Mouse (Mus musculus) urinary bladder, postnatal 10 days (tissue): ENCODE results near the gene Dvl1.

Source experiments
- DNase-seq: peaks from one replicate; pipeline ENCODE4 v3.0.0; 2022; ENCODE audit warnings: low spot score

Gene Dvl1

DNA sequence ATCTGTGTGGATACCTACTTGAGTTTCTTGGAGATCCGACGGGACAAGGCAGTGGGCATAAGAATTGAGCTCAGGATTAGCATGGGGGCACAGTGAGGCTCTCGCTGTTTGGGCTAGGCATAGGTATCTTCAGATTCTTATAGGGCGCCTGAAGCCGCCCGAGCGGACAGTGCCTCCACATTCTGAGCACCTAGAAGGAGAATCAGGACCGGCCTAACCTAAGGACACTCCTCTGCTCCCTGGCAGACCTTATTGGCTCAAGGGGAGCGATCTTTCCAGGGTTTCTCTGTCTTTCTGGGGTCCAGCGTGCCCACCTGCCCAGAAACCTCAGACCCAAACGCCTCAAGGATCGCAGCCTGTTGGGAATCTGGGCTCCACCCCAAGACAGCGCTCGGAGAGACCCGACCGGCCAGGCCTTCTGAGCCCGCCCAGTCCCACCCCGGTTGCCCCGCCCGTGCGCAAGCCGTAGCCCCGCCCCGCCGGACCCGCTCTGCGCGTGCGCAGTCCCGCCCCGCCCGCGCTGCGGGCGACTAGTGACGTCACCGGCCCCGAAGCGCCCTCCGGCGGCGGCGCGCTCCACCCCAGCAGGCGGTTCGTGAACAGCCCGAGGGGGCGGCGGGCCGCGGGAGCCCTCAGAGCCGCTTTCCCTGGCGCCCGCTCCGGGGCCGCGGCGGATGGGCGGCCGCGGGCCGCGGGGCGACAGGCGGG, at the start of gene Dvl1:
Gene Dvl1, plus strand, starts transcription at position 532 of the 708 bp plus-strand sequence.
- peak; percentile 92 for DNase-seq

DNA sequence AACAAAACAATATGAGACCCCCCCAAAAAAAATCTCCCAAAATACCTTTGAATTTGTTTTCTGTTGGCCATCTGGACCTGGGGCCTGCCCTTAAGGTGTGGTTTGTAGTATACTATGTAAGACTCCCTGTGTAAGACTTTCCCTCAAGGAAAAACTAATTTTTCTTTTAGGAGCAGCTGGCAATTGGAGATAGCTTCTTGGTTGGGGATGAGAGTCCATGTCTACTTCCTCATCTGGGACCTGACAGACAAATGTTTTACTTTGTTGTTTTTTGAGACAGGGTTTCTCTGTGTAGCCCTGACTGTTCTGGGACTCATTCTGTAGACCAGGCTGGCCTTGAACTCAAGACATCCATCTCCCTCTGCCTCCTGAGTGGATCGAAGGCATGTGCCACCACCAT, 45.1 kb upstream of the Dvl1 start:
- no peak for DNase-seq

DNA sequence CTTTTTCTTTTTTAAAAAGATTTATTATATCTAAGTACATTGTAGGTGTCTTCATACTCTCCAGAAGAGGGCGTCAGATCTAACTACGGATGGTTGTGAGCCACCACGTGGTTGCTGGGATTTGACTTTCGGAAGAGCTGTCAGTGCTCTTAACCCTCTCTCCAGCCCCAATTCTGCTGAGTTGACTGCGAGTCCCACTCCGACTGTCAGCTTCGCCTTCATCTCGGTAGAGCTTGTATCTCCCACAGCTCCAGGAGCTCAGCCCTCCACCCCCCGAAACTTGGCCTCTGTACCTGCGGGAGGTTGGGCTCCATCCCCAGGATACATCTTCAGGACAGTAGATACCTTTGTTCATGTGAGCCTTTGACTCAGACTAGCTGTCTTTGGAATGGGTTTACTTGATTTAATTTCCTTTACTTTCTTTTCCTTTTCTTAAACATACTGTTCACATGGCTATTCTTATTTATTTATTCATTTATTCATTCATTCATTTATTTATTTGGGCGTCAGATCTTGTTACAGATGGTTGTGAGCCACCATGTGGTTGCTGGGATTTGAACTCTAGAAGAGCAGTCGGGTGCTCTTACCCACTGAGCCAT, 44.4 kb upstream of the Dvl1 start, which contains the start of gene Mrpl20:
Gene Mrpl20, plus strand, starts transcription at position 138 of the 599 bp plus-strand sequence.
- DNase-seq = no peak

DNA sequence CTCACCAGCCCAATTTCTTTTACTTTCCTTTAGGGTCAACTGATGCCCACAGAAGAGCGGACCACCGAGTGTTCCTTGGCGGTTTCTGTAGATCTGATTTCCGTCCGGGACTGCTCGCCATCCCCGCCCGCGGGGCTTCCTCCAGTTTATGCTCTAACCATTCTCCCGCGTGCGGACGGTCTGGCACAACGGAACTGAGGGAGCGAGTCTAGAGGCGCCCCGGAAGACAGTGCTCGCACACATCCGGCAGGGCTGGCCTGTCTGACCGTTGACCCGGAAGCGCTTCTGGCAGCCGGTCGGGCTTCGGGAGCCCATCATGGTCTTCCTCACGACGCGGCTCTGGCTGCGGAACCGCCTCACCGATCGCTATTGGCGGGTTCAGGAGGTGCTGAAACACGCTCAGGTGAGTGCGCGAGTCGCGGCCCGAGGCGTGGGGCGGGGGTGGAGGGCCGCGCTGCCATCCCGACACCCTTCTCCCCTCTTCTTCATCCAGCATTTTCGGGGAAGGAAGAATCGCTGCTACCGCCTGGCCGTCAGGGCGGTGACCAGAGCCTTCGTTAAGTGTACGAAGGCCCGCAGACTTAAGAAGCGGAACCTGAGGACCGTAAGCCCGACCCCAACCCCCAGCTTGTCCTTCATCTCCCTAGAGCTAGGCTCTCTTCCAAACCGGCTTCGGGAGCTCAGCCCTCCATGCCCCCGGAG, 43.7 kb upstream of the Dvl1 start:
- peak; percentile 91 for DNase-seq

DNA sequence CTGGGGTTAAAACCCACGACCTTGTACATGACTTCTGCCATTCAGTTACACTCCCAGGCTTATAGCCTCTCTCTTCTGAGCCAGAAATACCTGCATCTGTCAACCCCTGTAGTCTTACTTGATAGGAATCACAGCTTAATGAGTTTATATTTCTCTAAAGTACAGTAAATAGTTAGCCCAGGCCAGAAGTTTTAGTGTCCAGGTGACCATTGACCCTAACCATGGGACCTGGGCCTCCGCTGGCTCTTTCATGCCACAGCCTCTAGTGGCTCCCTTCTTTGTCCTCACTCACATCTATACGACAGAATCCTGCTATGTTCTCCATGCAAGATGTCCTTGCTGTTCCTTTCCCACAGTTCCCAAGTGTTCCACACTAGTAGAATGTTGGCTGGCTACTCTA, 39.4 kb upstream of the Dvl1 start:
- no peak for DNase-seq

DNA sequence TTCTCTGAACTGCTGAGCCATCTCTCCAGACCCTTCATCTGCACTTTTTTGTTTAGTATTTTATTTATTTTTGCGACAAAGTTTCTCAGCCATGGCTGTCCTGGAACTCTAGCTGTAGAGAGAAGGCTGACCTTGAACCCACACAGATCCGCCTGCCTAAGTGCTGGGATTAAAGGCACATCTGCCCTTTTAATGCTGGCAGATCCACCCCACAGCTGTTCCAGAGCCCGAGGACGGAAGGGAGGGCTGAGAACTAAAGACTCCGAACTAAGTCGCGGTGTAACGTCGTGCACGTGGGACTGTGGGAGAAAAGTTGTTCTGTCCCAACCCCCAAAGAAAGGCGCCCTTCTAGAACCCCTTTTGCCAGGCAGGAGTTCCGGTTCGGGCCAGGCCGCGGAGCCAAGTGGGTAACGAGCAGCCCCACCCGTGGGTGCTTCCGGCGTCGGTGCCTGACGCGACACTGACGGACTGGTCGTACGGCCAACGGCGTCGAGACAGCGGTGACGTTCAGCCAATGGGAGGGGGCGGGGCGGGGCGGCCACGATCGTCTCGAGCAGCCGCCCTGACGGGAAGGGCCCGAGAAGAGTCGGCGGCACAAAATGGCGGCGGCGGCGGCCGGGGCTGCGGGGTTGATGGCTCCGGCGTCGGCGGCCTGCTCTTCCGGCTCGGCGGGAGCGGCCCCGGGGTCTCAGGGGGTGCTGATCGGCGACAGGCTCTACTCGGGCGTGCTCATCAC, 35.1 kb upstream of the Dvl1 start, which contains the start of gene Ccnl2:
Gene Ccnl2, plus strand, starts transcription at position 561 of the 736 bp plus-strand sequence.
- DNase-seq = peak; percentile 82

DNA sequence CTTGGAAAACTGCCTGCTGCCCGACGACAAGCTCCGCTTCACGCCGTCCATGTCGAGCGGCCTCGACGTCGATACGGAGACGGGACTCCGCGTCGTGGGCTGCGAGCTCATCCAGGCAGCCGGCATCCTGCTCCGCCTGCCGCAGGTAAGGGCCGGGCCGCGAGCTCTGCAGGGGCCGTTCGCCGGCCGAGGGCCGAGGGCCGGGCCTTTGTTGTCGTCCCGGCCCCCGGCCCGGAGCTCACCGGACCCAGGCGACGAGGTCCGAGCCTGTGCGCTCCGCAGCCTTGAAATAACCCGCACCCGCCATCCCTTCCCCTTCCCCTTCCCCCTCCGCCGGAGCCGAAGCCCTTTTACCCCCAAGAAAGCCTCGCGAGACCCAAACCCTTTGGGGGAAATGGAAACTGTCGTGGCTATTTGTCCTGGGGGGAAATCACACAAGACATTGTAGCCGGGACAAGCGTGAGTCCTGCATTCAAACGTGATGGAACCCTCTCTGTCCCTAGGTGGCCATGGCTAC, 34.5 kb upstream of the Dvl1 start:
- DNase-seq = no peak

DNA sequence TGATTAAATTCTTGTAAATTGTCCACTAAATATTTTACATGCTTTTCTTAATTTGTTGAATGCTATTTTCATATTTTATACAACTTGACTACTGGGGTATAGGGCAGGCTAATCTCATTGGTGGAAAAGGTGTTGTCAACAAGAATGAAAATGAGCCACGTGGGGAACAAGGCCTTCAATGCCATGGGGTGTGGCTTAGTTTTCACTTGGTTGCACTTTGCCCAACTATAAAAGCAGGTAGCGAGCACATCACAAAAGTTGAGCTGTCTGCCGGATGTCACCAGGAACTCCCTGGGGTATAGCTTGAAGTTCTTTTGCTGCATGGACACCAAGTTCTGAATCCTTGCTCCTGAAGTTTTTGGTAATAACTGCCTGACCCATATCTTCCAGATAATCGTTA, 29.7 kb upstream of the Dvl1 start:
- no peak for DNase-seq

DNA sequence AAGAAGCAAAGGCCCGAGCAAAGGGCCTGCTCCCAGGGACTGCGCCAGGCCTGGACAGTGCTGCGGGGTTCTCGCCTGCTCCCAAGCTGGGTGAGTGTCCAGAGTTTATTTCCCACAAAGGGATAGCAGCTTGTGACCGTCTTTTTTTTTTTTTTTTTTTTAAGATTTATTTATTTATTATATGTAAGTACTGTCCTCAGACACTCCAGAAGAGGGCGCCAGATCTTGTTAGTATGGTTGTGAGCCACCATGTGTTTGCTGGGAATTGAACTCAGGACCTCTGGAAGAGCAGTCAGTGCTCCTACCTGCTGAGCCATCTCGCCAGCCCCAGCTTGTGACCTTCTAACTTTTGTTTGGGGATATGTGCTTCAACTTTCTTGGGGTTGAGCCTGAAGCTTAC, 26.2 kb upstream of the Dvl1 start:
- DNase-seq = no peak

DNA sequence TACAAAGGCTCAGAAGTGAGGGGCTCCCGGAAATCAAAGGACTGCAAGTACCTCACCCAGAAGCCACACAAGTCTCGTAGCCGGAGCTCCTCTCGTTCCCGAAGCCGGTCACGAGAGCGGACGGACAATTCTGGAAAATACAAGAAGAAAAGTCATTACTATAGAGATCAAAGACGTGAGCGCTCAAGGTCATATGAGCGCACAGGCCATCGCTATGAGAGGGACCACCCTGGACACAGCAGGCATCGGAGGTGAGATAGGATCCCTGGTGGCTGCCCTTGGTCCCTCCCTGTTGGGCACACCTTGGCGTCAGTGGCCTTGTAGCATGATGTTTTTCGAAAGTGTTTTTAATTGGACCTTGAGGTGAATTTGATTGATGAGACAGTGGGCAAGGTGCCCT, 23.8 kb upstream of the Dvl1 start:
- no peak for DNase-seq

DNA sequence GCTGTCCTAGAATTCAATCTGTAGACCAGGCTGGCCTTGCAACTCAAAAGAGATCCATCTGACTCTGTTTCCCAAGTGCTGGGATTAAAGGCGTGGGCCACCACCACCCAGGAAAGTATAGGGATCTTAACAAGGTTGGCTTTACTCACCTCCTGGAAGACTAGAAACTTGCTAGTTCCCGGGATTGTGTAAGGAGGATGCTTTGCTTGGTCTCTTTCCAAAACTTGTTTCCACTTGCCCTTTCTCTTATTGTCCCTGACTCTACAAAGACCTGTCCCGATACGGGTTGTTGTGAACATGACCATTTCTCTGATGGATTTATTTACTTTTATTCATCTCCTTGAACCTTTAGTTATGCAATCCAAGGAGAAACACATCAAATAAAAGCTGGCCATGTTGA, 17.3 kb upstream of the Dvl1 start:
- DNase-seq = no peak

DNA sequence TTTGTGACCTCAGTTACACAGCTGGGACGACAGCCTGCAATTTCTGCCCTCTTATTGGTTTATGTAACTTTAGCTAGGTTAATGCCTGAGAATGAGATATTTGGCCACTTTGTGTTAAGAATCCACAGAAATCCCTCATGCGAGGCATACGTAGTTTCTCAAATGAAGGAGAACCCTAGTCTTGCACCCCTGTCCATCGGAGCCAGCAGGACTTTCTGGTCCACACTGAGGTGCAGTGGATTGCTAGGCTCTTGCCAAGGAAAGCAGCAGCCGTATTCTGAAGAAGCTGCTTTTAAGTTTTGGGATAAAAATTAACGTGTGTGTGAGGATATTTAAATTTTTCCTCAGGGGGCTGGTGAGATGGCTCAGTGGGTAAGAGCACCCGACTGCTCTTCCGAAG, 16.6 kb upstream of the Dvl1 start:
- DNase-seq = no peak

DNA sequence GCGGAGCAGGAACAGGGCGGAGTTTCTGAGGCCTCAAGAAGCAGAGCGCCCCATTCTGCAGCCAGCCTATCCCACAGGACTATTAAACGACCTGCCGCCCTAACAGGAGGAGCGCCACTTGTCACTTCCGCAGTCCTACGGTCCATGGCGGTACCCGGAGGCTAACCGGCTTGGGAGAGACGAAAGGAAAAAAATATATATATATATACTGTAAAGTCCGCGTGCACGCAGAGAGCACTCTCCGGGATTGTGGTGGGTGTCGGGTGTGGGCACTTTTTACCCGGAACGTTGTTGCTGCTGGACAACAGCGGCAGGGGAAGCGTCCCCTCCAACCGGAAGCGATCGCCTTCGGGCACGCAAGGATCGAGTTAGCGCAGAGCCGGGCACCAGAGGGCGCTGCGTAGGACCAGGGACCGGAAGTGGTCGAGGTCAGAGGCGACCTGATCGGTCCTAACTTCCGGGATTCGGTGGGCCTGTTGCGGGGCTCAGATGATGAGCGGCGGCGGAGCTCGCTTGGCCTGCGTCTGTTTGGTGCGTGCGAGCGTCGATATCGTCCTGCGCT, 15.9 kb upstream of the Dvl1 start, which contains the start of gene Aurkaip1:
Gene Aurkaip1, plus strand, starts transcription at position 68 of the 562 bp plus-strand sequence.
- DNase-seq = peak; percentile 87

DNA sequence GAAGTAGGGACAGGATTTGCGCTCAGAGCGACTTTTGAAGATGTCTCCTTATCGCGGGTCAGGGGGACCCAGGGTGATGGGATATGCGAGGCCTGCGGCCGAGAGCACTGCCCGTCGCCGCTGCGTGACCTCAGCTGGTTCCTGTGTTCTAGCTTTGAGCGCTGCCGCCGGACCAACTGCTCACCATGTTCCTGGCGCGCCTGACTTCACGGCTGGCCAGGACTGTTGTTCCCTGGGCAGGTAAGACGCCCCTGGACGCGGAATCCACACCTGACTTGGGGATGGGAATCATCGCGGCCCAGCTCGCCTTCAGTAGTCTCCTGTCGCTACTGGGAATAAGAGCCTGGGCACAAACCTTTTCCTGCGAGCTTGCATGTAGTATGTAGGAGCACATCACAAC, 15.4 kb upstream of the Dvl1 start:
- no peak for DNase-seq

DNA sequence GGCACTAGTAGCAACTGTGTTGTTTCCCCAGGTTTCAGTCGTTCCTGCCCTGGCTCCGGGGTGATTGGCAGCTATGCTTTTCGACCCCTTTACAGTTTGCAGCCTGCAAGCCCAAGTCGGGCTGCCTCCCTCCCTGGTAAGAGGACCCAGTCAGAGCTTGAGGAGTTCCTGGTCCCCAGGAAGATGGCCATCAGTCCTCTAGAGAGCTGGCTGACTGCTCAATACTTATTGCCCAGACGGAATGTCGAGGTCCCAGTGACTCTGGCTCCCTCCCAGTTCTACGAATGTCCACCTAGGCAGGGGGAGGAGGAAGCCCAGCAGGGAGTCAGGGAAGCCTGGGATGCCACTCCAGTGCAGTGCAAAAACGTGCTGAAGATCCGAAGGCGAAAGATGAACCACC, 14.9 kb upstream of the Dvl1 start:
- DNase-seq = no peak

DNA sequence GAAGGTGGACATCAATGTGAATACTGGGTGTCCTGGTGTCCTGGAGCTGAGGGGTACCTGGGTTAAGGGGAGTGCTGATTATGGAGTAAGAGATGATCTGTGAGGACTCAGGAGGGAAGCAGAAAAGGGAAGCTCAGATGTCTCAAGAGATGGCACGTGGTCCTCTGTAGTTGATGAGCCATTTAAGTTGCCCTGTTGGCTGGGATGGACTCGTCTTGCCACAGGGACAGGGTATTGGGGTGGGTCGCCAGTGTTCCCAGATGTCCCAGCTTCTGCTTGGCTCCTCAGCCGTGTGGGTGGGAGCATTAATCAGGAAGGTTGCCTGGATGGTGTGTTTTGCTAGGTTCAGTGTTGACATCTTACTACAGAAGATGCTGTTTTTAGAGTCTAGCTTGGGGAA, 14.0 kb upstream of the Dvl1 start:
- no peak for DNase-seq

DNA sequence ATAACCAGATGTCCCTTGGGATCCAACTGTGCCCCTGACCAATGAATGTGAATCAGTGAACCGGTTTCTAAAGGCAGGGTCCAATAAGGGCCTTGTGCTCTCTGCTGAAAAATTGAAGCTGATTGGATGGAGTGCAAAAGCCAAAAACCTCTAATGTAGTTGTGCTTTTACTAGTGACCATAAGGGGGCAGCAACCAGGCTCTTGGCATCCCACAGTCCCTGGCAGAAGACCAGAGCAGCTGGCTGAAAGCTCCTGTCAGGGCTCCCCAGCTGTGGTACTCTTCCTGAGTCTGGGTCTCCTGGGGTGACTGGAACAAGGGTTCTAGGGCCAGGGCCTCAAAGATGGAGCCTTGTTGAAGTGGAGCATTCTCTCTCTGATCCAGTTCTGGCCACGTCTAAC, 13.4 kb upstream of the Dvl1 start:
- no peak for DNase-seq

DNA sequence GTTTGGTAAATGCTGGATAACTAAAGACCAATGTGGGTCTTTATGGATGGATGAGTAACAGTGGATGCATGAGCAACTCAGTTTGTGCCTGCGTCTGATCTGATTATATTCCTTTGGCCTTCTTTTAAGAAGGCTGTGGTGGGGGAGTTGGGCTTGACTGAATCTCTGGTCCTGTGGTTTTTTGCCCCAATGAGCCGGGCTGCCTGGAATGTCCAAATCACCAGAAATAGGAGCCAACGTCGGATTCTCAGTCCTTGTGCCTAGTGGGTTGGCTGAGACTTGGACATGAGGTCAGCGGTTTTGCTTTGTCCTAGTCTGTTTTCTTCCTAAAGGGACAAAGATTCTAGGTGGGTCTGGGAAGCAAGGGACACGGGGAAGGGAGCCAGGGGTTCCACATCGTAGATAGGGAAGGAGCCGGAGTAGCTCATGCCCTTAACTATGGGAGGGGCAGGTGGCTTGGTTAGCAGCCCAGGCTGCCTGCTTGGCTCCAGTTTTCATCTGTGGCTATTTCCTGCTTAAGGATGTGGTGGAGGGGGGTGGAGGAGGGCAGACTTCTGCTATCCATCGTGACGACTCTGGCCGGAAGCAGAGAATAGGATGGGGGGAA, 9.7 kb upstream of the Dvl1 start:
- DNase-seq = no peak

DNA sequence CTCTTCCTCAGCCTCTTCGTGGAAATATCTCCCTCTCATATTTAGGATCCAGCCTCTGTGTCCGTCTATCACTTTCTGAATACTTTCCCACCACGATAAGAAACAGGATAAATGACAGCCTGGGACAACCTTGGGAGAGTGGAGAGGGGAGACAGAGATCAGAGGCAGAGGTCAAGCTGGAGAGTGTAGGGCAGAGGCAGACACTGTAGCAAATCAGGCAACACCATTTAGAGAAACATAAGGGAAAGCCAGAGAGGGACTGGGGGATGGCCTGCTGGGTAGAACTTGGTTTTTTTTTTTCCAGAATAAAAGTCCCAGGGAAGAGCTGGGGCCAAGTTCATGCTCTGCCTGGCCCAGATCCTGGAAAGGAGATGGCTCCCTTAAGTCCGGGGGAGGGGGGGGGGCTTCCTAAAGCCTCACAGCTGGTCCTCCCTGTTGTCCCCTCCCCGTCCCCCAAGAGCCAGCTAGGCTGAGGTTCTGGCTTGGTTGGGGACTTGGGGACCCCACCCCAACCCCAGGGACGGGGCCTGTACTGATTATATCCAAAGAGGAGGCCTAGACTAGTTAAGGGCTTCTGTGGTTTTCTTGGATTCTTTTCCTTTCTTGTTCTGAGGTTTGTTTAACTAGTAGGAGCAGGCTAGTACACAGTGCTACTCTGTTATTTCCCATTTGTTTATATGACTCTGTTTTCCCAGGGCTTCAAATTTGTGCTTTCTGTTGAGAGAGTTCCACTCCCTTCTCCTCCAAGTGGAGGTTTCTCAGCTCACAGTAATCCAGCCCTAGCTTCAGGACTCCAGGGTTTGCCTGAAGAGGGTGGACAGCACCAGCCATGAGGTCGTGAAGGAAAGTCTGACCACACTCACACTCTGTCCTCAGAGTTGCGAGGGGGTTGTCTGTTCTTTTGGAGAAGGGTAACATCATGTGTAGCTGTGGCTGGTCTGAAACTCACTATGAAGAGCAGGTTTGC, 8.7 kb upstream of the Dvl1 start:
- DNase-seq = no peak

DNA sequence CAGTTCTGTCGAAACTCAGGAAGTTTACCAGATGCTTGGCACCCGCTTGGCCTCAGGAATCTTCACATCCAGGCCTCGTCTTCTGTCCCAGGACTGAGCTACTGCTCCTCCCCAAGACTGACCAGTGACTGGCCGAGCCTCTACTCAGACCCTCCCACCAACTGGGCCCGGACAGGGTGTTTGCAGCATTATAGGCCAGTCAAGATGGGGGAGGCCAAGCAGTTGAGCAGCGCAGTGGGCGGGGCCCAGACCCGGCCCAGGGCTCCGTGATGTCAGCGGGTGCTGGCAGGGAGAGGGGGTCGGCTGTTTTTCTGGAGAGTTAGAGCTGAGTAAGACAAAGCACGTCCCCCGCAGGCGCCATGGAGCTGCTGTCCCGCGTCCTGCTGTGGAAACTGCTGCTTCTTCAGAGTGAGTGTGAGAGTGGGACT, 7.7 kb upstream of the Dvl1 start, which contains the start of gene Mxra8:
Gene Mxra8, plus strand, starts transcription at position 198 of the 428 bp plus-strand sequence.
- DNase-seq = no peak
